Mouse (Mus musculus) ZHBTc4 (cell line): Measurements from ENCODE around the gene Mtmr11.
A peak's percentile ranks its signal among the peaks of the same experiment; 100 is the strongest.
"Not testable (repeated sequence)": the region's sequence is repeated elsewhere in the genome, so short reads cannot be mapped to it uniquely, and the experiment has no call there.

ENCODE experiments used
- DNase-seq: peaks from one replicate; pipeline ENCODE4 v3.0.0-alpha.2; 2011; ENCODE audit warnings: low read depth, low spot score

Gene Mtmr11

GRCm38 (mm10) chr3:96172197-96173178 is 10.7 kb downstream of the Mtmr11 start, which contains the start of gene Sf3b4:
Sf3b4 (plus strand) TSS chr3:96172332.
- peak; percentile 97 for DNase-seq

DNA sequence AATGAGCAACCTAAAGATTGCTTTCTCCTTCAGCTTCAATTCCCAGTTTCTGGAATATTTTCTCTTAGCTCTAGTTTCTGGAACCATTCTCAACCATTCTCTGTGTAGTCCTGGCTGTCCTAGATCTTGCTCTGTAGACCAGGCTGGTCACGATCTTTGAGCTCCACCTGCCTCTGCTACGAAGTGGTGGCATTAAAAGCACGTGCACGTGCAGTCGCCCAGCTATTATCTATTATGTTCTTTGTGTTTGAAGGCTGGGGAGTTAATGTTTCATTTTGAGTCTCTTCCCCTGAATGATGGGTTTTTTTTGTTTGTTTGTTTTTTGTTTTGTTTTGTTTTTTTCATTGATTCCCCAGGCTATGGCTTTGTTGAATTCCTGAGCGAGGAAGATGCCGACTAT is 11.4 kb downstream of the Mtmr11 start:
- no peak for DNase-seq

DNA sequence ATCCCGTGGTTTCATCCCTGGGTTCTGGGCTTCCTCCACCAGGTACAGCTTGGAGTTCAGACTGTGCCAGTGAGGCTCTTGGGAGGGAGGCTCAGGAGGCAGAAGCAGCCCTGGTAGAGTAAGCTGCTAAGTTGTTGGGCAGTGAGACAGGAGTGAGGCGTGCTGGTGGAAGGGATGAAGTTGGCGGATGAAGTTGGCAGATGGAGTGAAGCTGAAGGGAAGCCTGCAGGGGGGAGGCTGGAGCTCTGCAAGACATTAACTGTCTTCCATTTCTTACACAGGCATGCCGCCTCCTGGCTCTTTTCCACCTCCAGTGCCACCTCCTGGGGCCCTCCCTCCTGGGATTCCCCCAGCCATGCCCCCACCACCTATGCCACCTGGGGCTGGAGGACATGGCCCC is 12.2 kb downstream of the Mtmr11 start:
- not testable (repeated sequence) for DNase-seq

GRCm38 (mm10) chr3:96175251-96175650 is 13.4 kb downstream of the Mtmr11 start:
- DNase-seq: peak; percentile 77

- no peak for DNase-seq
Observed at GRCm38 (mm10) chr3:96178427-96178826, 16.6 kb downstream of the Mtmr11 start.

GRCm38 (mm10) chr3:96178902-96179301 is 17.1 kb downstream of the Mtmr11 start:
- no peak for DNase-seq

DNA sequence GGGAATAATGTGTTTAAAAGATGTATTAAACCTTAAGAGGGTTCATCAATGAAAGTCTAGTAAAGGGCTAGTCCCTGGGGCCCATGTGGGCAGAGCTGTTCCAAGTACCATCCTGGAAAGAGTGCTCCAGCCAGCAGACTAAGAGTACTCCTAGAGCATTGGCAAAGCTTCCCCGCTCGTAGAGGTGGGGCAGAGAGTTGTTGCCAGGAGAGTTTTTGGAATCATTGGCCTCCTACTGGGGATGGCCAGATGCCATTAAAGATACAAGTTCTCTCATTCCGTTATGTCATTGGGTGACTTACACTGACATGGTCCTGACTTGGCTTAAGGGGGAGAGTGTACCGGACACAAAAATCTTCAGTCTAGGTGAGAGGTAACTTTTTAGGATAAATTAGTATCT is 17.7 kb downstream of the Mtmr11 start:
- DNase-seq: no peak

- peak; percentile 48 for DNase-seq
Observed at GRCm38 (mm10) chr3:96180727-96181477, 19.1 kb downstream of the Mtmr11 start, which contains the start of gene Sv2a. Sv2a (plus strand) TSS chr3:96181151.

GRCm38 (mm10) chr3:96181510-96182381 is 19.9 kb downstream of the Mtmr11 start:
- DNase-seq: no peak

DNA sequence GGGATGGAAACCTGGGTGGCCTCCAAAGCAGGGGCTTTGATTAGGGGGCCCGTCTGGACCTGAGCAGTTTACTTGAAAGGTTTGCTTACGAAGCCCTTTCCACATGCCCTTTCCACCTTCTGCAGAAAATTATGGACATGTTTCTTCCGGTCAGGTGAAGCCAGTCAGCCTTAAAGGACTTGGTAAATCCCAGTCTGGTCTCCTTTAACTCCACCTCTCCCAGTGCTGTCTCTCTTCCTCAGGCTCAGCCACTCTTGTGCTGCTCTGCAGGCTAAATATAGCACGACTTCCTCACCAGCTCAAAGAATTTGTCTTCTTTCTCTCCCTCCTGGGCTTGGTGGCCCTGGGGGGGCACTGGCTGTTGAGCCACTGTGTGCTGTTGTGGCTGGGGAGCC is 20.6 kb downstream of the Mtmr11 start:
- DNase-seq: no peak

GRCm38 (mm10) chr3:96192977-96193376 is 31.2 kb downstream of the Mtmr11 start:
- no peak for DNase-seq

DNA sequence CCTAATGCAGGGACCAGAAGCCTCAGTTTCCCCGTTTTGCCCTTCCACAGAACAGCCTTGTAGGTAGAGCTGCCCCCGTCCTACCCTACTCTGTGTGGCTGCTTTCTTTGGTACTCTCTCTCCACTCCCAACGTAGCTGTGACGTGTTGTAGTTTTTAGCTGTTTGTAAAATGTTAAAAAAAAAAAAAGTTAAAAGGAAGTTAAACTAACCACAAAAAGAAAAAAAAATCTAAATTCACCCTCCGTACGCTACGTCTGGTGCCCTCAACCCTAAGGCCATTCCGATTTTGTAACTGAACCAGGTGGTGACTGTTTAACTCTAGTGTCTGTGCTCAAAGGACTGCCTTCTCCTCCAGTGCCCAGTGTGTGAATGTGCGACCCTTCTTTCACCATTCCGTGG is 33.2 kb downstream of the Mtmr11 start:
- no peak for DNase-seq

GRCm38 (mm10) chr3:96195616-96196313 is 34.0 kb downstream of the Mtmr11 start:
- DNase-seq: no peak

DNA sequence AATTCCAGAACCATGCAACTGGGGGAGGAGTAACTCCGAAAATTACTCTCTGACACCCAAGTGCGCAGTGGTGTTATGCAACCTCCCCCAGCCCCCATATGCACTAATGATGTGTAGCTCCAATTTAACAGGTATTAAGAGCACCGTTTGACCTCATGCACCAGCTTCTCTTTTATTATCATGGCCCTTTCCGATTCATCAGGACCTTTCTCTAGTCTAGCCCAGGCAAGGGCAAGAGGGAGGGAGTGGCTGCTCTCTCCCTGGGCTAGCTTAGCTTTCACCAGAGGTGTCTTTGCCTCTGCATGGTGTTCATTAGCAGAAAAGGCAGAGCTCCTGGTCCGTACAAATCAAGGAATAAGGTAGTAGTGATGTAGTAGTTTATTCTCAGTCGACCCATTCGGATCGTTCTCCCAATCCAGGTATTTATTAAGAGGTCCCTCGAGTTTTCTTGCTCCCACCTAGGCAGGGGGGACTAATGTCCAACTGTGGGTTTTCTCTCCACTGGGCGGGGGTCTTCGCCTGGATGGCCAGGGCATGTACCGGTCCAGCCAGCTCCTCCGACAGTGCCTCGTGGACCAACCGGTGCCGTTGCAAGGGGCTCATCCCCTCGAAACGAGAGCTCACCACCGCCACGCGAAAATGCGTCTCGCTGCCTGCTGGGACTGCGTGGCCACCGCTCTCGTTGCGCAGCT is 34.8 kb downstream of the Mtmr11 start:
- DNase-seq: no peak

DNA sequence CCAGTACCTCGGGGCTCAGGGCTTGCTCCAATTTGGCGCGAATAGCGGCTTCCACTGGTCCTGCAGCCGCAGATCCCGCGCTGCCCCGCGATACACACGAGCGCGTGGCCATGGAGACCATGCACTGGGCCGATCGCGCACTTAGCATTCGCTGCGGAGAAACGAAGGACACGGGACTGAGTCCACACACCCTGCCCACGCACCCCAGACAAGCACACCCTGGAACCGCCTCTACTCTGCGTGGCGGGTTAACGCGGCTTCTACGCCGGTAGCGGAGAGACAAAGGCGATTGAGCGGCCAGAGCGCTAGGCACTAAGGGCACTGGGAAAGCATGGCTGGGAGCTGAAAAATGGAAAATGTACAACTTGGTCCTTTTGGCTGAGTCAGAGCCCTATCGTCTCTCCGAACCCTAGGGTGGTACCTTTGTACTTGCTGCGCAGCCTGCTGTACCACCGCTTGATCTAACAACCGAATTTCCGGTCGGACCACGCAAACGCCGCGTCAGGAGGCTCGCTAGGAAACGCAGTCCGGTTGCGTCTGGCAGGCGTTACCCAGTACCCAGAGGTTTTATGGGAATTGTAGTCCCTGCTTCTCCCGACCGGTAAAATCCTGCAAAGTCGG is 35.4 kb downstream of the Mtmr11 start:
- peak; percentile 93 for DNase-seq

DNA sequence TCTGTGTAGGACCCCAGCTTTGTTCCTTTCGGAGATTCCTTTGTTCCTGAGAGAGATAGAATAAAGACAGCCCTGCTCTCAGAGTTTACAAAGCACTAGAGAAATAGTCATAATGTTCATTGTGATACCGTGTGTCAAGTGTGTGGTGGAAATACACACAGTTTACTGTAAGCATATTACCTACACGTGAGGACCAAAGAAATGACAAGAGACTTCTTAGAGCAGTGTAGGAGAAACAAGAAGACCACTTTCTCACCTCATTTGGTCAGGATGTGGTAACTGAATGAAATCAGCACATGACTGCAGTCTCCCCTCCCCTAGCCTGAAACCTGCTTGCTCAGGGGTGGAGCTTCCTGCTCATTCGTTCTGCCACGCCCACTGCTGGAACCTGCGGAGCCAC is 36.4 kb downstream of the Mtmr11 start:
- peak; percentile 49 for DNase-seq

- not testable (repeated sequence) for DNase-seq
Observed at GRCm38 (mm10) chr3:96198601-96199251, 36.9 kb downstream of the Mtmr11 start.

DNA sequence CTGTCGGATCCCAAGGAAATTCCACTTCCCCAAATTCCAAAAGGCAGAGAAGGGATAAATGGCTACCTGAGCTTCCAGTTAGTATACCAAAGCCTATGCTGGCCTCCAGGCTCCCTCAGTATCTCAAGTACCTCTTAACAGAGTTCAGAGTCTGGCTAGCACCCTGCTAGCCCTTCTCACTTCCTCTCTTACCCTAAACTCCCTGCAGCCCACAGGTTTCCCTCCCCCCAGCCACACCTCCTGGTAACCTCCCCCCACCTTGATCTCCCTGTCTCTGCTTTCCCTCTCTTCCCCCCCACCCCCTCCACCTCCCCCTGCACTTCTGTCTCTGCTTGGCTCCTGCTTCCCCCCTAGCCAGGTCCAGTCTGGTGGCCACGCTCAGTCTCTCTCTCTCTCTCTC is 37.9 kb downstream of the Mtmr11 start:
- no peak for DNase-seq

DNA sequence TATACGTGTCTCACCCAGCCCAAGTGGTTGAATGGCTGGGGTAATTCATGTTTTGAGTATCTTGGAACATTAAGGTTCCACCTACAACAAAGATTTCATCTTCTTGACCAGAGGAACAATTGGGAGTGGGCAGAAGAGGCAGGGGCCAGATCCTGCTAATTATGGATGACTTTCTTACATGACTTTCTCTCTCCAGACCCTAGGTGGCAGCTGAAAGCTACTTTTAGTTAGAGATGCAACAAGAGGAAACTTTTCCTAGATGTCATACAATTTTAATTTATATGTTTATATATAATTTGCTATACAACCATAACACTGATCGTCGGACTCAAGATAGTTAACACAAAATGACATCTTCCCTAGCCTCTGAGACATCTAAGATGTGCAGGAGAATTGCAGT is 46.0 kb downstream of the Mtmr11 start:
- no peak for DNase-seq
